Mouse (Mus musculus) cerebellum, adult 2 months (tissue): ENCODE measurements around the gene Zfpm1.

Source experiments
- CTCF ChIP-seq: fragments of 200-500 bp; IDR thresholded peaks from 2 replicates; pipeline ENCODE4 v1.5.1; 2011; ENCODE audit warnings: low read depth, mild to moderate bottlenecking, control low read depth, low read length, moderate library complexity, borderline replicate concordance; ENCODE audit not compliant: insufficient read depth
- POLR2A ChIP-seq: fragments of 200-500 bp; IDR thresholded peaks from 2 replicates; pipeline ENCODE4 v1.6.1; 2011; ENCODE audit warnings: low read length, control low read depth, borderline replicate concordance; ENCODE audit not compliant: insufficient read depth

DNA sequence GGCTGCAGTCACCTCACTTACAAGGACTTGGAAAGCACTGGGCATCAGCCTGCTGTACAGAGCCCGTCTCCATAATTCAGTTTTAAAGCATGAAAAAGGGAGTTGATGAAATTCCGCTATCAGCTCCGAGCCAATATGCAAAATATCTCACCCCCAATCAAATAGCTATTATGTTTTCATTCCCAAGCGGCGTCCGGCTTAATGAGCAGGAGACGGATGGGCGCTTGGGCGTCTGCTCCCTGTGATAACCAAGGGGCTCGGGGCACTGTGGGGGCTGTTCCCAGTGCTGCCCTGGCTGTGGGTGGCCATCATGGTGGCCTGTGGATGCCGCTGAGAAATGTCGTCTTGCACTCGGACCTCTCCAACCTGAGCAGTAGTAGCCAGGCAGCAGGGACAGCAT is 19.1 kb downstream of the Zfpm1 start:
- TF ChIP-seq POLR2A (no peak), CTCF (no peak)
